Mouse (Mus musculus) left cerebral cortex, postnatal 25 days (tissue): ENCODE measurements around the gene Prl3b1. TPM values are rescaled to one million over a fixed set of nuclear protein-coding genes. Genes with fewer than 3 reads are reported as not detected.

Experiments
- DNase-seq, 2 experiments: peaks; one replicate each; pipeline ENCODE4 v3.0.0; 2022; ENCODE audit warnings: low spot score in 2 of 2, mixed read lengths in 1 of 2
- intact Hi-C: fragments of 180-260 bp; cut with DNase I; formaldehyde crosslinking; loops from one replicate; pipeline ENCODE4 v1.15.1; 2025
- total RNA-seq, 2 experiments: library from RNA; stranded (reverse); gene quantifications; 2 replicates each; pipeline ENCODE4 v1.2.3; 2021

Gene Prl3b1
- total RNA-seq: not detected

- intact Hi-C loops: no loop called here
- DNase-seq: no peak
These were observed at the start of gene Prl3b1 for GRCm38 (mm10) chr13:27241547-27241946. Gene Prl3b1, plus strand, starts transcription at chr13:27241847.

GRCm38 (mm10) chr13:27196359-27196758 is 45.3 kb upstream of the Prl3b1 start, which contains the start of gene Prl3c1:
Gene Prl3c1, plus strand, starts transcription at chr13:27196659.
- intact Hi-C loops: no loop called here

GRCm38 (mm10) chr13:27259136-27259535 is 17.5 kb downstream of the Prl3b1 start, which contains the start of gene Prl3a1:
Gene Prl3a1, plus strand, starts transcription at chr13:27259436.
- intact Hi-C loops: no loop called here
- DNase-seq: no peak

More at GRCm38 (mm10) chr13:27196359-27196758, 45.3 kb upstream of the Prl3b1 start, which contains the start of gene Prl3c1:
- no peak for DNase-seq

Other genes starting within 250 kb of the Prl3b1 start
- gene Prl, start 184.3 kb upstream of the Prl3b1 start, total RNA-seq: not detected
- gene Prl3d1, start 147.7 kb upstream of the Prl3b1 start, total RNA-seq: not detected
- gene Prl3d2, start 120.1 kb upstream of the Prl3b1 start, total RNA-seq: not detected
- gene Prl3d3, start 85.1 kb upstream of the Prl3b1 start, total RNA-seq: not detected
- not detected for gene Prl3c1, start 45.2 kb upstream of the Prl3b1 start, total RNA-seq
- gene Prl3a1, start 17.6 kb downstream of the Prl3b1 start, total RNA-seq: not detected
- not detected for gene Prl6a1, start 70.8 kb downstream of the Prl3b1 start, total RNA-seq
- not detected for gene Prl8a2, start 103.8 kb downstream of the Prl3b1 start, total RNA-seq
- gene Prl2b1, start 149.0 kb downstream of the Prl3b1 start, total RNA-seq: not detected
- not detected for gene Prl8a6, start 196.8 kb downstream of the Prl3b1 start, total RNA-seq